Mouse (Mus musculus) brain, embryonic 14.5 days (tissue): ENCODE data around the gene Aldh16a1. TPM values are rescaled to one million over a fixed set of nuclear protein-coding genes. Genes with fewer than 3 reads are reported as not detected.
"Not testable (repeated sequence)": the region's sequence is repeated elsewhere in the genome, so short reads cannot be mapped to it uniquely, and the experiment has no call there.

ENCODE experiments used
- DNase-seq: peaks from one replicate; pipeline ENCODE4 v3.0.0-alpha.2; 2011; ENCODE audit warnings: low read depth
- CTCF ChIP-seq: fragments of 200-500 bp; IDR thresholded peaks from 2 replicates; pipeline ENCODE4 v1.5.1; 2012; ENCODE audit warnings: inconsistent platforms, mild to moderate bottlenecking, moderate library complexity, borderline replicate concordance; ENCODE audit not compliant: insufficient read depth, insufficient read length; ENCODE audit errors: extremely low read depth
- POLR2A ChIP-seq: fragments of 200-500 bp; IDR thresholded peaks from 2 replicates; pipeline ENCODE4 v1.6.1; 2012; ENCODE audit warnings: mild to moderate bottlenecking, inconsistent platforms, borderline replicate concordance; ENCODE audit not compliant: poor library complexity, insufficient read depth, insufficient read length, severe bottlenecking; ENCODE audit errors: extremely low read depth
- polyA plus RNA-seq: library from polyadenylated mRNA; depleted of rRNA; stranded (reverse); fragments of >200 nt; gene quantifications from 2 replicates; pipeline ENCODE4 v1.2.3, GENCODE M21; 2012

Aldh16a1 gene
- polyA plus RNA-seq, 1 experiment, result 26.4 TPM

DNA sequence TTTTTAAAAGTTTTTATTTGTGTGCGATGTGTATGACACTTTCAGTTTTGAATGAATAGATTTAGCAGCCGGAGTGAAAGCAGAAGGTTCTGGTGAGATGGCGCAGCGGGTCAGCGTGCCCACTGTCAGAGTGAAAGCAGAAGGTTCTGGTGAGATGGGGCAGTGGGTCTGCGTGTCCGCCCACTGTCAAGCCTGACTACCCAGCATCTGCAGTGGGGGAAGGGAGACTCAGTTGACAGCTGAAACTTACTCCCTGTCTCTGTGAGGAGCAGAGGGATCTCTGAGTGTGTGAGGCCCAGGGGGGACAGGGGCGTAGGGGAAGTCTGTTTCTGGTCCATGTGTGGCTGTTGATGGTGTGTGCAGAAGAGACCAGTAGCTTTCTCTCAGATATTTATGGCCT is 36.8 kb downstream of the Aldh16a1 start:
- TF ChIP-seq POLR2A (no peak), CTCF (no peak)
- no peak for DNase-seq

DNA sequence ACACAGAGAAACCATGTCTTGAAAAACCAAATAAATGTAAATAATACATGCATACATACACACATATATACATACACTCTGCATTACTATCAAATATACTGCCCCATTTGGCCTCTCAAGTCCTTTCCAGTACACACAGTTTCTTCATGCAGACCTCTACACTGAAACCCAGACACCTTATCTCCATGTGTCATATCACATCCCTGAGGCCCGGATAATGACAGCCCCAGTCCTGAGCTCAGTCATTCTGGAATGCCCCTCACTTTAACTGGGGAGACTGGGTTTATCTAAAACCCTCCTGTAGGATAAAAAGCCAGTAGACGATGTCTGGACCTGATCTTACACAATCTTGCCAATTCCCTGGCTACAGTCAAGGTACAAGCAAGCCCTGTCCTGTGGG is 40.9 kb downstream of the Aldh16a1 start:
- DNase-seq, result no peak
- no peak for TF ChIP-seq POLR2A
- TF ChIP-seq CTCF, result no peak

DNA sequence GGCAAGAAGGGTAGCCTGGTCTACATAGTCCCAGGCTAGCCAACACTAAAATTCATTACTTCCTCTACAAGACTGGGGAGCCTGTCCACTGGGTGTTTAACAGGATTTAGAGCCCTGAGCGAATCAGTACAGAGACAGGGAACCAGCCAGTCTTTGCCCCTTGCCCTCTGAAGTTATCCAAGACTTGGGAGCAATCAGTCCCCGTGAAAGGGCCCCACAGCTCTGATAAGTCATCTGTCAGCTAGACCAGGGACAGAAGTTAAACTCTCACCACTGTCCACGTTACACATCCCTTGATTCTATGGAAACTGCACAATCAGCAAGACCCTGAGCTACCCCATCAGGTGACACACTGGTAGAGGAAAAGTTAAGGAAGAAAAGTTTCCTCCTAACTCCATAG is 41.9 kb downstream of the Aldh16a1 start:
- TF ChIP-seq POLR2A, result no peak
- no peak for TF ChIP-seq CTCF
- DNase-seq, result no peak

DNA sequence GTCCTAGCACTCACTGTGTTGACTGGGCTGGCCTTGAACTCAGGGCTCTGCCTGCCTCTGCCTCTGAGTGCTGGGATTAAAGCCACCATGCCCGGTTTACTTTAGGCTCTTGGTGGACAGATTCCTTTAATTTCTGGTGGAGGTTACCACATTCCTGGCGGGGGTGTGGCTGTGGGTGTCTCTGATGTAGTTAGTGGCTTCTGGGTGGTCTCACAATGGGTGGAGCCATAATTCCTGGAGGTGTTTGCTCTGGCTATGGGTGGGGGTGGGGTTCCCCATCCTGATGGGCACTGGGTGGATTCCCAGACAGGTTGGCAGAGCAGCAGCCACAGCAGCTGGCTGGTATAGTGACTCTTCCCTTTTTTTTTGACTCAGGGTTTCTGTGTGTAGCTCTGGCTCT is 42.4 kb downstream of the Aldh16a1 start:
- TF ChIP-seq CTCF (no peak), POLR2A (no peak)
- no peak for DNase-seq

DNA sequence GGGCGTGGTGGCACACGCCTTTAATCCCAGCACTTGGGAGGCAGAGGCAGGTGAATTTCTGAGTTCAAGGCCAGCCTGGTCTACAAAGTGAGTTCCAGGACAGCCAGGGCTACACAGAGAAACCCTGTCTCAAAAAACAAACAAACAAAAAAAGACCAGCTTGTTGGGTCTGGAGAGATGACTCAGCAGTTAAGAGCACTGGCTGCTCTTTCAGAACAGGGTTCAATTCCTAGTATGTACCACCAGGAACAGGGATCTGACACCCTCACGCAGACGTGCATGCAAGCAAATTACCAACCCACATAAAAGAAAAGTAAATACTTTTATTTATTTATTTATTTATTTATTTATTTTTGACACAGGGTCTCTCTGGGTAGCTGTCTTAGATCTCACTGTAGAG is 44.3 kb downstream of the Aldh16a1 start:
- DNase-seq, result not testable (repeated sequence)

DNA sequence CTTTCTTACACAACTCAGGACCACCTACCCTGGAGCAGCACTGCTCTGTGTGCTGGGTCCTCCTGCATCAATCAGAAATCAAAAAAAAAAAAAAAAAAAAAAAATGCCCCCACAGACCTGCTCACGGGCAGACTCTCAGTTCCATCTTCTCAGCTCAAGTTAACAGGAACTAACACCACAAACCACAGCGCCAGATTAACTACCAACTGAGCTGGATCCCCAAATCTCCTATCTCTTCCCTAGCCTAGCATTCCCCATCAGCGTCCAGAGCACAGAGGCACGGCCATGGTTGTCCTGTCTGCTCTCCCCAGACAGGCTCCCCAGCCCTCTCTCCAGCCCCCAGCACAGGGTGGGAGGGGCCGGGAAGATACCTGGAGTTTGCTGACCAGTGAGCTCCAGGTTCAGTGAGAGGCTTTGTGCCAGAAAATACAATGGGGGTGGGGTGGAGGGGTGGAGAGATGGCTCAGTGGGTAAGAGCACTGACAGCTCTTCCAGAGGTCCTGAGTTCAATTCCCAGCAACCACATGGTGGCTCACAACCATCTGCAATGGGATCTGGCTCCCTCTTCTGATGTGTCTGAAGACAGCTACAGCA is 47.2 kb downstream of the Aldh16a1 start:
- no peak for TF ChIP-seq POLR2A
- TF ChIP-seq CTCF, result no peak
- no peak for DNase-seq

DNA sequence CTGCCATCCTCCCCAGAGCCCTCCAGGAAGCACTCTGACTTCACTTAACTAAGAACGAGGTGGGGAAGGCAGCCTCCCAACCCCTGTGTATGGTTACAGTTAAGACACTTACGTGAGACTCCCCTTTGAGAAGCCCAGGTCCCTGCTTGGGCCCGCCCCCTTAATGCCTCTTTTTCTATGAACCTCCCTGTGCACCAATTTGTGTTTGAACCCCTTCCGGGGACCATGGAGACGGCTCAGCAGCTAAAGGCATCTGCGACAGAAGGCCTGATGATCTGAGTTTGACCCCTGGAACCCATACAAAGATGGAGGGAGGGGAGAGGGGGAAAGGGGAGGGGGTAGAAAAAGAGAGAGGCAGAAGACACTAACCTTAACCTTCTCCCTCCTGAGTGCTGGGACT is 47.9 kb downstream of the Aldh16a1 start:
- no peak for DNase-seq
- no peak for TF ChIP-seq CTCF
- TF ChIP-seq POLR2A, result no peak

DNA sequence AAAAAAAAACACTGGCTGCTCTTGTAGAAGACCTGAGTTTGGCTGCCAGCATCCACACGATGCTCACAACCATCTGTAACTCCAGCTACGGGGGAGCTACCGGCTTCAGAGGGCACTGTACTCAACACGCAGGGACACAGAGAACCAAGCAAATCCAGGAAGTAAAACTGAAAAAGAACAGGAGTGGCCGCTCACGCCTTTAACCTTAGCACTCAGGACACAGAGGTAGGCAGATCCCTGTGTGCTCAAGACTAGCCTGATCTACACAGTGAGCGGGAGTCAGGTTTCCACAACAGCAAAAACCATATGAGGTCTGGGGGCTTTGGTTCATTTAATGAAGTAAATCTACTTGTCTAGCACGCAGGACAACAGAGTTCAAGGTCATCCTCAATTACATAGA is 48.9 kb downstream of the Aldh16a1 start:
- TF ChIP-seq CTCF (no peak), POLR2A (no peak)
- no peak for DNase-seq

DNA sequence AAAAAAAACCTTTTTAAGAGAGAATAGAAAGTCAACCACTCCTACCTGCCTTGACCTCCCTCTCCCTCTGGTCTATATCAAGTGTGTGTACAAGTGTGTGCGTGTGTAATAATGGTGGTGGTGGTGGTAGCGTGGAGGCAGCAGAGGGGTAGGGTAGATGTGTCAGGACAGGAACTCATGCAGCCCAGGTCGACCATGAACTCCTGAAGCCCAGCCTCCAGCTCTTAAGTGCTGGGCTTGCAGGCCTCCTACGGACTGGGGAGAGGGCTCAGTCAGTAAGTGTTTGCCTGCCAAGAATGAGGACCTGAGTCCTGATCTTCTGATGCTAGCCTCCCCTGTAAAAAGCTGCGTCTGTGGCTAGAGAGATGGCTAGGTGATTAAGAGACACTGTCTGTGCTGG is 49.4 kb downstream of the Aldh16a1 start:
- TF ChIP-seq POLR2A (no peak), CTCF (no peak)
- DNase-seq, result no peak

DNA sequence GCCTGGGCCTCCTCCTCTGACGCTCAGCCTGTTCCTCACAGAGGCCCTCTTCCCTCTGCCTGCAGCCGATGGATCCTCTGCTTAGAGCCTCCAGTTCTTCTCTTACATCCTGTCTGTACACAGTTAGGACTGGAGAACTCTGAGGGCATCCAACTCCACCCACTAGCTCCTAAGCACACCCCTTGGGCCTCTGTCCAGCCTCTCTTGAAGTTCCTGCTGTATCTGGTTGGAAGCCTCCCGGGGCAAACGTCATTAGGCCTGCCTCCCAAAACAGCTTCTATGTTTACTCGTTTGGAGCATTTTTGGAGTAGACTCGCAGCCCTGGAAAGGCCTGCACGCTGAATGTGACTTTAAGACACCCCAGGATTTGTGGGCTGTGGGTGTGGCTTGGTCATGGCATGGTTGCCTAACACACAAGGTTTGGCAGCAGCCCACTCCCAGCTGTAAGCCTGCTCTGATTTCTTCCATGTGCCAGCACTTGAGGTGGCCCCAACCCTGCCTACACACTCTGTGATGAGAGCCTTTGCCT is 50.7 kb downstream of the Aldh16a1 start, which contains the start of gene Fcgrt:
TSS of gene Fcgrt (minus strand) at position 200 of the 529 bp plus-strand sequence.
- TF ChIP-seq POLR2A (no peak), CTCF (no peak)
- DNase-seq, result peak; percentile 67

DNA sequence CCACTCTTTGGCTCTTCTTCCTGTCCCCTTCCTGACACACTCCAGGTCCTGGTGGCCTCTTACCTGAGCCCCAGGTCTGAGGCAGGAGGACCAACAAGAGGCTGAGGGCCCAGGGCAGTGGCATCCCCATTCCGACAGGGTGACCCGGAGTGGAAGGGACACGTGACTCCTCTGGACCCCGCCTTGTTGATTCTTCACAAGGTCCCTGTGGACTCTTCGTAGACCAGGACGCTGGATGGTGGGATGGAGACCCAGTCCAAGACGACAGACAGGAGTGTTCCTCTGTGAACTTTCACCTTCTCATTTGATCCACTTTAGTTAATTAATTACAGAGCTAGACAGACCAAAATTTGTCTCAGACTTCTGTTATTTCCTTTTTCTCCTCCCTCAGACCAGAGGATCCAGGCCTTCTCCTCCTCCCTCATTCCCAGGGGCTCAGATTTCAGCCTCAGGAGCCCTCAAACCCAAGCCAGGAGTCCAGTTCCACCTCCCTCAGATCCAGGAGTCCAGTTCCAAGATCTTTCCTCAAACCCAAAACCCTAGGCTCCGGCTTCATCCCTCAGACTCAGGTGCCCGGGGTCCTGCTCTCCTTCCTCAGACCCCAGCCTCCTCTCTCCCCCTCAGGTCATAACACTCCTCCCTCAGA is 51.3 kb downstream of the Aldh16a1 start:
- TF ChIP-seq POLR2A (no peak), CTCF (no peak)
- no peak for DNase-seq

DNA sequence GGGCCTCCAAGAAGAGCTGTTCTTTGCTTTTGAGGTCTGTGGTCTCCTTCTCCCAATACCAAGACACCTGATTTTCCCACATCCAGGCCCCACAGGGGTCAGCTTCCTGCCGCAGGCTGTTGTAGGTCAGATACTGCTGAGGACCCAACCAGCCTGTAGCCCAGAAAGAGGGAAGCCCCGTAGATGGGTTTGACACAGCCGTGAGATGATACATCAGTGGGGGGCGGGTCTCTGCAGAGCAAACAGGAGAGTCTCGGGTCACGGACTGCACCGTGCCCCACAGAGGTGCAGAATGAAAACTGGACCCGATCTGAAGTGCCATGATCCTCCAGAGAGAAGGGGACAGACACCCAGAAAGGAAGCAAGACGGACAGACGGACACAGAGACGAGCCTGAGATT is 51.9 kb downstream of the Aldh16a1 start:
- no peak for TF ChIP-seq POLR2A
- no peak for TF ChIP-seq CTCF
- DNase-seq, result no peak

DNA sequence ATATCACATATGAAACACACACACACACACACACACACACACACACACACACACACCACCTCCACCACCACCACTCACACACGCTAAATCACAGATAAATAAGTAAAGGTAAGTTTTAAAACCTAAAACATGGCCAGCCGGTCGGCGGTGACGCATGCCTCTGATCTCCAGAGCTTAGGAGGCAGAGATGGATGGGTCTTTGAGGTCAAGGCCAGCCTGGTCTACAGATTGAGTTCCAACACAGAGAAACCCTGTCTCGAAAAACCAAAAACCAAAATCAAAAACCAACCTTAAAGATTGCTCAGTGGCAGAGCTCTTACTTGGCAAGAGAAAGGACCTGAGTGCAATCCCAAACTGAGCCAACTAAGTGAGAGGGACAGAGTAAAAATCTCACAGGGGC is 54.3 kb downstream of the Aldh16a1 start:
- TF ChIP-seq CTCF (no peak), POLR2A (no peak)

More for the DNA sequence above, 54.3 kb downstream of the Aldh16a1 start:
- DNase-seq, result no peak
